Comparison of ENCODE assay signal across 27 mouse cellular contexts in genomic region chr10:95001650-95002049, GRCm38 (mm10). TPM values are rescaled to one million over a fixed set of nuclear protein-coding genes. Genes with fewer than 3 reads are reported as not detected.
A peak's percentile ranks its signal among the peaks of the same experiment; 100 is the strongest.
DNase-seq lines count a peak whose midpoint lies in the region; ATAC-seq and TF ChIP-seq lines count a peak whose summit lies in the region.
"Had no signal": no experiment of that assay in that cellular context is flagged by ENCODE, and none has a peak within 500 bp of the region (broad histone marks: within the 10 kb centered on the region; RNA-seq: fewer than 3 reads in every experiment).

No protein-coding gene starts in this region.

- WGBS in limb, embryonic 12.5 days = 55% methylated on average over 6 of the region's 6 CpGs
- WGBS in limb, embryonic 10.5 days = 80% methylated on average over 6 of the region's 6 CpGs
- 54% methylated on average over 6 of the region's 6 CpGs for WGBS in embryonic facial prominence, embryonic 14.5 days
- 59% methylated on average over 6 of the region's 6 CpGs for WGBS in neural tube, embryonic 15.5 days
- 76% methylated on average over 6 of the region's 6 CpGs for WGBS in forebrain, postnatal 0 days

- no peak for ATAC-seq in limb, embryonic 12.5 days (ENCODE audit: insufficient number of reproducible peaks, insufficient read depth, low FRiP score, low TSS enrichment, low read depth)
- peak; percentile 26; the same call in 1 of the 2 replicates for ATAC-seq in embryonic facial prominence, embryonic 14.5 days (ENCODE audit: low read depth)
- ATAC-seq in neural tube, embryonic 15.5 days (ENCODE audit: low FRiP score) = no peak
- no peak for ATAC-seq in forebrain, postnatal 0 days
- ATAC-seq: activated CD4-positive, CD25-positive, alpha-beta regulatory T cell, adult 4 months; CD4-positive, CD25-positive, alpha-beta regulatory T cell, adult 4 months; forebrain, embryonic 13.5 days; forebrain, embryonic 15.5 days; Patski had no signal

- H3K9ac ChIP-seq in limb, embryonic 12.5 days (replicated peaks) = 0 out of 2 replicates have a peak overlapping the region, but pooled peaks have one; percentile 34
- H3K9ac ChIP-seq in embryonic facial prominence, embryonic 14.5 days (ENCODE audit: low read depth, low read length) = no peak overlapping the region
- H3K9ac ChIP-seq in neural tube, embryonic 15.5 days (replicated peaks) = no peak overlapping the region
- H3K9ac ChIP-seq in forebrain, postnatal 0 days = no peak overlapping the region
- H3K9ac ChIP-seq: embryonic facial prominence, embryonic 12.5 days; forebrain, embryonic 13.5 days; forebrain, embryonic 15.5 days had no signal

- H3K4me3 ChIP-seq in limb, embryonic 12.5 days (replicated peaks) = no peak overlapping the region
- no peak overlapping the region for H3K4me3 ChIP-seq in limb, embryonic 10.5 days
- H3K4me3 ChIP-seq in embryonic facial prominence, embryonic 14.5 days (ENCODE audit: low read depth, low read length) = no peak overlapping the region
- no peak overlapping the region for H3K4me3 ChIP-seq in neural tube, embryonic 15.5 days (replicated peaks)
- H3K4me3 ChIP-seq in forebrain, postnatal 0 days (ENCODE audit: low read depth, low read length) = no peak overlapping the region
- H3K4me3 ChIP-seq: embryonic facial prominence, embryonic 12.5 days; forebrain, embryonic 13.5 days; forebrain, embryonic 15.5 days had no signal

- TF ChIP-seq CTCF in forebrain, postnatal 0 days (IDR thresholded peaks at IDR 0.05; ENCODE audit: low read depth) = no peak

- H3K4me2 ChIP-seq in limb, embryonic 12.5 days = no peak overlapping the region
- no peak overlapping the region for H3K4me2 ChIP-seq in embryonic facial prominence, embryonic 14.5 days (ENCODE audit: low read depth, low read length)
- no peak overlapping the region for H3K4me2 ChIP-seq in neural tube, embryonic 15.5 days
- no peak overlapping the region for H3K4me2 ChIP-seq in forebrain, postnatal 0 days (ENCODE audit: low read depth)
- H3K4me2 ChIP-seq: embryonic facial prominence, embryonic 12.5 days; forebrain, embryonic 13.5 days; forebrain, embryonic 15.5 days had no signal

- 0 out of 2 replicates have a peak overlapping the region, but pooled peaks have one; percentile 45 for H3K27ac ChIP-seq in limb, embryonic 12.5 days
- no peak overlapping the region for H3K27ac ChIP-seq in limb, embryonic 10.5 days
- no peak overlapping the region for H3K27ac ChIP-seq in embryonic facial prominence, embryonic 14.5 days (replicated peaks; ENCODE audit: low read depth, low read length)
- H3K27ac ChIP-seq in neural tube, embryonic 15.5 days (replicated peaks) = no peak overlapping the region
- no peak overlapping the region for H3K27ac ChIP-seq in forebrain, postnatal 0 days (ENCODE audit: low read depth, low read length)
- H3K27ac ChIP-seq: embryonic facial prominence, embryonic 12.5 days; forebrain, embryonic 13.5 days; forebrain, embryonic 15.5 days had no signal

- no peaks in the 10 kb centered on the region for H3K36me3 ChIP-seq in limb, embryonic 12.5 days
- no peaks in the 10 kb centered on the region for H3K36me3 ChIP-seq in limb, embryonic 10.5 days
- no peaks in the 10 kb centered on the region for H3K36me3 ChIP-seq in embryonic facial prominence, embryonic 14.5 days (ENCODE audit: control insufficient read depth, insufficient read depth, low read length)
- H3K36me3 ChIP-seq in neural tube, embryonic 15.5 days = no peaks in the 10 kb centered on the region
- H3K36me3 ChIP-seq in forebrain, postnatal 0 days (ENCODE audit: insufficient read depth) = no peaks in the 10 kb centered on the region
- H3K36me3 ChIP-seq: embryonic facial prominence, embryonic 12.5 days; forebrain, embryonic 15.5 days; G1E had no signal

- intact Hi-C loops in heart, postnatal 10 days (cut with DNase I) = no loop called here

- no peaks in the 10 kb centered on the region for H3K27me3 ChIP-seq in limb, embryonic 12.5 days
- H3K27me3 ChIP-seq in limb, embryonic 10.5 days (ENCODE audit: low read depth, poor library complexity, severe bottlenecking) = no peaks in the 10 kb centered on the region
- no peaks in the 10 kb centered on the region for H3K27me3 ChIP-seq in embryonic facial prominence, embryonic 14.5 days (replicated peaks; ENCODE audit: control insufficient read depth, insufficient read depth, low read length)
- no peaks in the 10 kb centered on the region for H3K27me3 ChIP-seq in neural tube, embryonic 15.5 days (replicated peaks)
- no peaks in the 10 kb centered on the region for H3K27me3 ChIP-seq in forebrain, postnatal 0 days (ENCODE audit: insufficient read depth, low read length)
- H3K27me3 ChIP-seq: CH12.LX; embryonic facial prominence, embryonic 12.5 days; forebrain, embryonic 13.5 days; forebrain, embryonic 15.5 days; Patski had no signal

- peaks cover 12% of the 10 kb centered on the region for H3K4me1 ChIP-seq in limb, embryonic 12.5 days (replicated peaks)
- H3K4me1 ChIP-seq in limb, embryonic 10.5 days = peaks cover 6% of the 10 kb centered on the region; the same call in 1 of the 2 replicates
- H3K4me1 ChIP-seq in embryonic facial prominence, embryonic 14.5 days (ENCODE audit: control insufficient read depth, insufficient read depth, low read length) = peaks cover 7% of the 10 kb centered on the region; the same call in 1 of the 2 replicates
- peaks cover 7% of the 10 kb centered on the region; the same call in 1 of the 2 replicates for H3K4me1 ChIP-seq in neural tube, embryonic 15.5 days
- H3K4me1 ChIP-seq in forebrain, postnatal 0 days (ENCODE audit: insufficient read depth) = no peaks in the 10 kb centered on the region
- H3K4me1 ChIP-seq: embryonic facial prominence, embryonic 12.5 days; forebrain, embryonic 13.5 days; forebrain, embryonic 15.5 days had no signal

- peak; percentile 91 for DNase-seq in heart, adult 11 months
- no peak for DNase-seq in heart, postnatal 10 days
- no peak for DNase-seq in limb, embryonic 10.5 days (ENCODE audit: low spot score)
- no peak for DNase-seq in embryonic facial prominence, embryonic 14.5 days (ENCODE audit: low spot score)
- peak; percentile 9 for DNase-seq in mesoderm, embryonic 11.5 days (ENCODE audit: low read depth, low spot score)
- no peak for DNase-seq in forebrain, postnatal 0 days
- DNase-seq: adrenal gland, adult 8-10 months; adrenal gland, postnatal 14 days; adrenal gland, postnatal 36 days; B cell, adult 2 months; cerebellum, adult 11 months; cerebellum, adult 18-20 months; cerebellum, adult 8-10 months; cerebellum, adult 9-11 months; cerebellum, postnatal 14 days; cerebellum, postnatal 36 days; embryo, embryonic 11 days had no signal

- H3K9me3 ChIP-seq in limb, embryonic 12.5 days = 0 out of 2 replicates have a peak, but pooled peaks cover 3% of the 10 kb centered on the region
- H3K9me3 ChIP-seq in limb, embryonic 10.5 days (replicated peaks) = no peaks in the 10 kb centered on the region
- H3K9me3 ChIP-seq in embryonic facial prominence, embryonic 14.5 days (ENCODE audit: control insufficient read depth, low read length) = peaks cover 8% of the 10 kb centered on the region; the same call in 1 of the 2 replicates
- H3K9me3 ChIP-seq in neural tube, embryonic 15.5 days (replicated peaks) = no peaks in the 10 kb centered on the region
- H3K9me3 ChIP-seq in forebrain, postnatal 0 days (ENCODE audit: low read length) = no peaks in the 10 kb centered on the region
- H3K9me3 ChIP-seq: embryonic facial prominence, embryonic 12.5 days; forebrain, embryonic 13.5 days; forebrain, embryonic 15.5 days; G1E had no signal

RNA-seq across cellular contexts. Expression of gene Plxnc1, which starts 57.0 kb away (rescaled TPM):
- total RNA-seq in heart, postnatal 10 days (2021) = 1 to 10 TPM; 5.2 to 5.6 TPM
- 1.3 TPM in 2 replicates for polyA plus RNA-seq in limb, embryonic 12.5 days (2016; fragmentation: Nextera tagmentation; extraction: Ambion mirVana)
- 0.35 and 0.48 TPM in 2 replicates for polyA plus RNA-seq in limb, embryonic 10.5 days (2016; fragmentation: Nextera tagmentation; extraction: Ambion mirVana)
- 3.7 and 4.3 TPM in 2 replicates for polyA plus RNA-seq in embryonic facial prominence, embryonic 14.5 days (2014; fragmentation: Nextera tagmentation; extraction: Ambion mirVana)
- 7.6 and 9.8 TPM in 2 replicates for polyA plus RNA-seq in neural tube, embryonic 15.5 days (2015; fragmentation: Nextera tagmentation; extraction: Ambion mirVana)
- 47.9 and 70.2 TPM in 2 replicates for total RNA-seq in forebrain, postnatal 0 days (2014; rRNA removed)
- polyA plus RNA-seq in forebrain, postnatal 0 days (2015; fragmentation: Nextera tagmentation; extraction: Ambion mirVana) = 5.8 and 11.5 TPM in 2 replicates

Comparison
In these comparisons a context has a peak if more than half of its experiments do, and no peak if none do; other contexts are left out.
1. DNase-seq: peak in heart, adult 11 months (single experiment) and mesoderm, embryonic 11.5 days (single experiment); none in heart, postnatal 10 days (0 of 2), limb, embryonic 10.5 days (single experiment), embryonic facial prominence, embryonic 14.5 days (single experiment) and forebrain, postnatal 0 days (single experiment).